Mouse (Mus musculus): ENCODE results near the gene Pfas. TPM values are rescaled to one million over a fixed set of nuclear protein-coding genes. Genes with fewer than 3 reads are reported as not detected.

Pfas gene
- 42.7 and 44.4 TPM in 2 replicates for polyA plus RNA-seq (2015; fragmentation: Nextera tagmentation; extraction: Ambion mirVana)

DNA sequence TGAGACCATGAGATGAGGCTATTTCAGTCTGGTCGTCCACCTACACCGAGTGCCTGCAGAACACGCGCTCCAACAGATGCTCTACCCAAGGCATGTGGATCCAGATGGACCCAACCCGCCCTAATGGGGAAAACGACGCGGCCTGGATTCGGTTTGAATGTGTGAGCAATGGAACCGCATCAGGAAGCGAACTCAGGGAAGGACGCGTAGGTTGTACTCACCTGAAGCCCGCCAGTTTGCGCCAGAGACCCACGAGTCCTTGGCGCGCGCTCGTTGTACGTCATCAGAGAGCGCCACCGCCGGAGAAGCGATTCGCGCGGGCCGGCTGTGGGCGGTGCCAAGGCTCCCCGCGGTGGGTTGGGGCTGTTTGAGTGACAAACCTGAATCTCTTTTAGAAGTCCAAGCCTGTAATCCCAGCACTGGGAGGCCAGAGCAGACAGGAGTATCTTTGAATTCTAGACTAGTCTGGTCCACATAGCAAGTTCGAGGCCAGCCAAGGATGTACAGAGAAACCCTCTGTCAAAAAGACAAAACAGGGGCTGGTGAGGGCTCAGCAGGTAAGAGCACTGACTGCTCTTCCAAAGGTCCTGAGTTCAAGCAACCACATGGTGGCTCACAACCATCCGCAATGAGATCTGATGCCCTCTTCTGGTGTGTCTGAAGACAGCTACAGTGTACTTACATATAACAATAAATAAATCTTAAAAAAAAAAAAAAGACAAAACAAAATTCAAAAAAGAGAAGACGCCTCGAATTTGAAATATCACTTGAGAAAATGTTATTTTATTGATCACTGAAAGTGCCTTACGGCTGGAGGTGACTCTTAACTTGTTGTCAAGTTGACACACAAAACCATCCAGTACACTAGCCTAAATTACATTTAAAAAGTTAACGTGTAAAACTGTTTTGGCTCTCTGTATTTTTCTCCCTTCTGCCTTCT is at the start of gene Pfas:
TSS of gene Pfas (minus strand) at position 279 of the 940 bp plus-strand sequence.
- Histone ChIP-seq H3K4me2 (peak within 1 kb of the TSS; percentile 73), H3K4me1 (peaks cover 15% of the 10 kb centered on the region), H3K9me3 (no peaks in the 10 kb centered on the region), H3K9ac (peak within 1 kb of the TSS; percentile 83), H3K27ac (peak within 1 kb of the TSS; percentile 64; the same call in 1 of the 2 replicates), H3K27me3 (no peaks in the 10 kb centered on the region), H3K4me3 (peak within 1 kb of the TSS; percentile 76), H3K36me3 (peaks cover 2% of the 10 kb centered on the region)
- WGBS = 9% methylated on average over 38 of the region's 38 CpGs
- ATAC-seq (ENCODE audit: insufficient number of reproducible peaks, insufficient read depth, low FRiP score, low TSS enrichment, low read depth) = peak; percentile 73

- 78% methylated on average over 3 of the region's 3 CpGs for WGBS
- Histone ChIP-seq H3K4me2 (no peak overlapping the region), H3K9ac (no peak overlapping the region), H3K27ac (no peak overlapping the region), H3K9me3 (no peaks in the 10 kb centered on the region), H3K36me3 (peaks cover 42% of the 10 kb centered on the region), H3K4me3 (no peak overlapping the region), H3K27me3 (no peaks in the 10 kb centered on the region), H3K4me1 (peaks cover 15% of the 10 kb centered on the region)
- no peak for ATAC-seq (ENCODE audit: insufficient number of reproducible peaks, insufficient read depth, low FRiP score, low TSS enrichment, low read depth)
Observed at GRCm38 (mm10) chr11:69053848-69054247, 45.6 kb upstream of the Pfas start.

DNA sequence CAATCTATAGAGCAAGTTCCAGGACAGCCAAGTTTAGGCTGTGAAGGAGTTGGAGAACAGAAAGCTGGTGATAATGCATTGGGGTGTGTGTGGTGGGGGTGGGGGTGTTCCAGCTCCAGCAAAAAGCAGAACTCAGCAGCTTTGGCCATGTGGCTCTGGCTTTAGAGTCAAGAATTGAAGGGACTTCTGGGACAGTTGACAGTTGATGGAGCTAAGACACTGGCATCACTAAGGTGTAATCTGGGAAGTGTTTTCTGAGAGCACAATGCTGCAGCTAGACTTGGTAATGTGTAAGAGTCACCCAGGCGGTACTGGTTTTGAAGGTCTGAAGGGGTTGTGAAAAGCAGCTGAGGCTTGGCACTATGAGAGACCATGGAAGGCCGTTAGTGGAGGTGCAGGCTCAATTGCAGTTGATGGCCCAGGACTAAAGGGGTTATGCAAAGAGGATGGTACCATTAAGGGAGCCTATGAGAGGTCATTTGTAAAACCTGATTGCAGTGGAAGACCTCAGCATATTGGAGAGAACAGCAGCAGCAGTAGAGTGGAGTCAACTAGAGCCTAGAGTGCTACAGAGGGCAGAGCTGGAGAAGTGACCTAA is 44.7 kb upstream of the Pfas start:
- H3K4me2 ChIP-seq = no peak overlapping the region
- no peak overlapping the region for H3K27ac ChIP-seq
- H3K4me3 ChIP-seq = no peak overlapping the region
- no peak for ATAC-seq (ENCODE audit: insufficient number of reproducible peaks, insufficient read depth, low FRiP score, low TSS enrichment, low read depth)
- H3K9ac ChIP-seq = no peak overlapping the region
- H3K27me3 ChIP-seq = no peaks in the 10 kb centered on the region
- peaks cover 15% of the 10 kb centered on the region for H3K4me1 ChIP-seq
- no peaks in the 10 kb centered on the region for H3K9me3 ChIP-seq
- H3K36me3 ChIP-seq = peaks cover 51% of the 10 kb centered on the region
- WGBS = 92% methylated on average over 2 of the region's 2 CpGs

GRCm38 (mm10) chr11:69051771-69052170 is 43.5 kb upstream of the Pfas start:
- no peak overlapping the region for H3K4me2 ChIP-seq
- no peak overlapping the region for H3K9ac ChIP-seq
- H3K9me3 ChIP-seq = no peaks in the 10 kb centered on the region
- ATAC-seq (ENCODE audit: insufficient number of reproducible peaks, insufficient read depth, low FRiP score, low TSS enrichment, low read depth) = no peak
- WGBS = 87% methylated on average over 4 of the region's 4 CpGs
- H3K4me1 ChIP-seq = peaks cover 25% of the 10 kb centered on the region
- H3K36me3 ChIP-seq = peaks cover 56% of the 10 kb centered on the region
- H3K27me3 ChIP-seq = no peaks in the 10 kb centered on the region
- no peak overlapping the region for H3K4me3 ChIP-seq
- H3K27ac ChIP-seq = no peak overlapping the region

DNA sequence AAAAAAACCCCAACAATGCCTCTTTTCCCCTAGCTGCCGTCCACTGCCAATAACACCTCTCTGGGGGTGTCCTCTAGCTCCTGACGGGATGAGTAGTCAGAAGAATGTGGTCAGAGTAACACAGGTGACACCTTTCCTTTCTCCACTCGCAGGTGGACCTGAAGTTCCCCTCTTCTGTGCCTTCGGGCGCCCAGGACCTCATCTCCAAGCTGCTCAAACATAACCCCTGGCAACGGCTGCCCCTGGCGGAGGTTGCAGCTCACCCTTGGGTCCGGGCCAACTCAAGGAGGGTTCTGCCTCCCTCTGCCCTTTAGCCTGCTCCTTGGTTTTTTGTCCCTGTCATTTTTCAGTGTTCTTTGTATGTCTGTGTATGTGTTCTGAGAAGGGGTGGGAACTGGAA is 42.5 kb upstream of the Pfas start:
- H3K9ac ChIP-seq = no peak overlapping the region
- H3K36me3 ChIP-seq = peaks cover 56% of the 10 kb centered on the region
- no peak overlapping the region for H3K4me2 ChIP-seq
- no peak overlapping the region for H3K27ac ChIP-seq
- no peaks in the 10 kb centered on the region for H3K27me3 ChIP-seq
- H3K9me3 ChIP-seq = no peaks in the 10 kb centered on the region
- peaks cover 32% of the 10 kb centered on the region for H3K4me1 ChIP-seq
- no peak for ATAC-seq (ENCODE audit: insufficient number of reproducible peaks, insufficient read depth, low FRiP score, low TSS enrichment, low read depth)
- 94% methylated on average over 8 of the region's 8 CpGs for WGBS
- no peak overlapping the region for H3K4me3 ChIP-seq

GRCm38 (mm10) chr11:69048151-69048550 is 39.9 kb upstream of the Pfas start:
- no peak for ATAC-seq (ENCODE audit: insufficient number of reproducible peaks, insufficient read depth, low FRiP score, low TSS enrichment, low read depth)
- no peak overlapping the region for H3K4me3 ChIP-seq

GRCm38 (mm10) chr11:69047592-69047991 is 39.3 kb upstream of the Pfas start:
- WGBS = 87% methylated on average over 12 of the region's 12 CpGs
- peak overlapping the region; percentile 86; the same call in 1 of the 2 replicates for H3K4me3 ChIP-seq

More at GRCm38 (mm10) chr11:69048151-69048550, 39.9 kb upstream of the Pfas start:
- H3K4me1 ChIP-seq = peaks cover 32% of the 10 kb centered on the region
- peak overlapping the region; percentile 22; the same call in 1 of the 2 replicates for H3K9ac ChIP-seq
- no peaks in the 10 kb centered on the region for H3K27me3 ChIP-seq
- H3K36me3 ChIP-seq = peaks cover 43% of the 10 kb centered on the region
- no peaks in the 10 kb centered on the region for H3K9me3 ChIP-seq
- no peak overlapping the region for H3K27ac ChIP-seq
- 93% methylated on average over 14 of the region's 14 CpGs for WGBS
- 0 out of 2 replicates have a peak overlapping the region, but pooled peaks have one; percentile 88 for H3K4me2 ChIP-seq

GRCm38 (mm10) chr11:69046395-69046774 is 38.1 kb upstream of the Pfas start:
- no peaks in the 10 kb centered on the region for H3K27me3 ChIP-seq
- H3K4me1 ChIP-seq = peaks cover 32% of the 10 kb centered on the region
- H3K9ac ChIP-seq = peak overlapping the region; percentile 85
- peaks cover 36% of the 10 kb centered on the region for H3K36me3 ChIP-seq
- 15% methylated on average over 9 of the region's 9 CpGs for whole genome bisulfite sequencing
- no peaks in the 10 kb centered on the region for H3K9me3 ChIP-seq
- no peak for ATAC-seq (ENCODE audit: insufficient number of reproducible peaks, insufficient read depth, low FRiP score, low TSS enrichment, low read depth)
- H3K4me2 ChIP-seq = peak overlapping the region; percentile 88
- no peak overlapping the region for H3K27ac ChIP-seq
- peak overlapping the region; percentile 86 for H3K4me3 ChIP-seq

More at GRCm38 (mm10) chr11:69047592-69047991, 39.3 kb upstream of the Pfas start:
- Histone ChIP-seq H3K27me3 (no peaks in the 10 kb centered on the region), H3K9ac (peak overlapping the region; percentile 32; the same call in 1 of the 2 replicates), H3K27ac (no peak overlapping the region), H3K9me3 (no peaks in the 10 kb centered on the region), H3K36me3 (peaks cover 40% of the 10 kb centered on the region), H3K4me2 (peak overlapping the region; percentile 88), H3K4me1 (peaks cover 32% of the 10 kb centered on the region)
- no peak for ATAC-seq (ENCODE audit: insufficient number of reproducible peaks, insufficient read depth, low FRiP score, low TSS enrichment, low read depth)

DNA sequence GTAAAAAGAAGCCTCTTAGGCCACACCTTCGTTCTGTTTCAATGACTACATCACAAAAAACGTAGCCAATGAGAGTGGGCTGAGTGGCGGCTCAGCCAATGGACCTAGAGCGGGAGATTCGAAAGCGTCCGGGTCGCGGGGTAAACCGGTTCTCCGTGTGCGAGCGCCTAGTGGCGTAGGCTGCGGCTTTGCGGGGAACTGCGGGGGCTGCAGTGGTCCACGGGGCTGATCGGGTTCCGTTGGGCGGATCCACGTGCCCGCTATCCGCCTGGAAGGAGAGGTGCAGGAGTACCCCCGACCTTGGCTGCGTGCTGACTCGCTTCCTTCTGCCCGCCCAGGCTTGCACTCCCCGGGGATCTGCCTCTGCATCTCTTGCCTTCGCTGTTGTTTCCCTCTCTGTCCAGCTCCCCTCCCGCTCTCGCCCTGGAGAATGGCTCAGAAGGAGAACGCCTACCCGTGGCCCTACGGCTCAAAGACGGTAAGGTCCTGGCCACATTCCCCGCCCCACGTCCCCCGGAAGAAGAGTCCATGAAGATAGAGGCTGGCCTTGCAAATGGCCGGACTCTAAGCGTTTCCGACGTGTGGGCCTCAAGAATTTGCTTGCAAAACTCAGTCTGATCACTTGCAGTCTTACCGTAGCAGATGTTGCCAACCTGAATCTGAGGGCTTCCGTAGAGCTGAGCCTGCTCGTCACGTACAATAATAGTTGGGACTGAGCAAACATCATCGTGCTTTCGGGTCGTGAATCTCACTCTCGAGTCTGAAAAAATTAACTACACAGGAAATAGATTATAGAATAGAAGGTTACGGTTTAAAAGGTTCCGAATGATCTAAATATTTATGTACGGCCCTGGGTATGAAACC is 37.5 kb upstream of the Pfas start, which contains the start of gene Aurkb:
TSS of gene Aurkb (plus strand) at position 117 of the 864 bp plus-strand sequence.
- peaks cover 31% of the 10 kb centered on the region for H3K36me3 ChIP-seq
- ATAC-seq (ENCODE audit: insufficient number of reproducible peaks, insufficient read depth, low FRiP score, low TSS enrichment, low read depth) = peak; percentile 59
- H3K4me2 ChIP-seq = peak within 1 kb of the TSS; percentile 88
- no peaks in the 10 kb centered on the region for H3K9me3 ChIP-seq
- peak within 1 kb of the TSS; percentile 86 for H3K4me3 ChIP-seq
- H3K4me1 ChIP-seq = peaks cover 32% of the 10 kb centered on the region
- peak within 1 kb of the TSS; percentile 87 for H3K27ac ChIP-seq
- WGBS = under 1% methylated on average over 54 of the region's 54 CpGs
- no peaks in the 10 kb centered on the region for H3K27me3 ChIP-seq
- peak within 1 kb of the TSS; percentile 85 for H3K9ac ChIP-seq

DNA sequence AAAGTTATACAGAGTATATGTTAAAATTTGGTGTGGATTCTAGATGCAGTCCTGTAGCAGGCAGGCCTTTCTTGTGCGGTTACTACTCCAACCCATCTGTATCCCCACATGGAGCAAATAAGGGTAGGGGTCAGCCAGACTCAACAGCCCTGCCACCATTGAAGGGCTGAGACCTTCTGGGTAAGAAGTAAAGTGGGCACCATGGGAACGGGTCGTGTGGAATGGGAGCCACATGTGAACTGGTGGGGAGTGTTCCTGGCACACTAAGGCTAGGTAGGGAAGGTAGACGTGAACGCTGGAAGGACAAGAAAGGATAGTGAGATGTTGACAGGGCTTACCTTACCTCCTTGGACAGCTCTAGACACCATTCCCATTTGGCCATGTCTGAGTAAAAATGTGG is 29.9 kb upstream of the Pfas start:
- H3K9ac ChIP-seq = no peak overlapping the region
- H3K4me3 ChIP-seq = peak overlapping the region; percentile 78; the same call in 1 of the 2 replicates
- no peak for ATAC-seq (ENCODE audit: insufficient number of reproducible peaks, insufficient read depth, low FRiP score, low TSS enrichment, low read depth)
- H3K9me3 ChIP-seq = no peaks in the 10 kb centered on the region
- WGBS = 68% methylated on average over 5 of the region's 5 CpGs
- H3K4me2 ChIP-seq = peak overlapping the region; percentile 65
- H3K4me1 ChIP-seq = peaks cover 32% of the 10 kb centered on the region
- H3K27ac ChIP-seq = 0 out of 2 replicates have a peak overlapping the region, but pooled peaks have one; percentile 13
- H3K27me3 ChIP-seq = no peaks in the 10 kb centered on the region
- H3K36me3 ChIP-seq = peaks cover 23% of the 10 kb centered on the region
